In the genomic region with DNA sequence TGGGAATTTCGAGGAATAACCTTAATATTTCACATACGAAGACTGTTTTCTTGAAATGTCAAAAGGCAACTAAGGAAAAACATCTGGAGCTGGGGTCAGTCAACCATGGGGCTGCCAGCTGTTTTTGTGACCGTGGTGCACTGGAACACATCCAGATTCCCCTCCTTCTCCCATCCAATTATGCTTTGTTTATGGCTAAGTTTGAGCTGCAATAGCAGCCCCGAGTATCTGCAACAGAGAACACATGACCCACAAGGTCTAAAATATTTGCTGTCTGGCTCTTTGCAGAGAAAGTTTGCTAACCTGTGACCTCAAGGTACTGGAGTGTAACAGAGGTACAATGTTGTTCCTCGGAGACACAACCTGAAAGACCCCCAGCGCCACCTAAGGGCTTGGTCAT, we compare ENCODE assay signal across 14 mouse cellular contexts.
DNase-seq lines count a peak whose midpoint lies in the region; ATAC-seq and TF ChIP-seq lines count a peak whose summit lies in the region.
"Had no signal": no experiment of that assay in that cellular context is flagged by ENCODE, and none has a peak within 500 bp of the region (broad histone marks: within the 10 kb centered on the region; RNA-seq: fewer than 3 reads in every experiment).

No protein-coding gene starts in this region.

- TF ChIP-seq RAD21 in CH12.LX (IDR thresholded peaks at IDR 0.05; ENCODE audit: low read depth, low read length), result peak; percentile 35

- H3K9me3 ChIP-seq in intestine, embryonic 14.5 days (ENCODE audit: control insufficient read depth, low read length), result no peaks in the 10 kb centered on the region
- H3K9me3 ChIP-seq in intestine, embryonic 16.5 days (ENCODE audit: control insufficient read depth, low read length), result no peaks in the 10 kb centered on the region
- H3K9me3 ChIP-seq in CH12.LX (replicated peaks; ENCODE audit: low read length), result no peaks in the 10 kb centered on the region
- no peaks in the 10 kb centered on the region for H3K9me3 ChIP-seq in embryonic facial prominence, embryonic 14.5 days (ENCODE audit: control insufficient read depth, low read length)
- no peaks in the 10 kb centered on the region for H3K9me3 ChIP-seq in lung, postnatal 0 days (ENCODE audit: low read length)
- H3K9me3 ChIP-seq in midbrain, embryonic 13.5 days, result no peaks in the 10 kb centered on the region
- H3K9me3 ChIP-seq: heart, embryonic 10.5 days; hindbrain, embryonic 12.5 days; liver, embryonic 13.5 days; midbrain, embryonic 12.5 days had no signal

- H3K79me2 ChIP-seq in CH12.LX (replicated peaks; ENCODE audit: control insufficient read depth, extremely low read depth, insufficient read depth, poor library complexity, severe bottlenecking), result no peaks in the 10 kb centered on the region

- H3K27ac ChIP-seq in intestine, embryonic 14.5 days (ENCODE audit: low read depth), result peak overlapping the region; percentile 18; the same call in 1 of the 2 replicates
- H3K27ac ChIP-seq in intestine, embryonic 16.5 days (ENCODE audit: low read length), result no peak overlapping the region
- no peak overlapping the region for H3K27ac ChIP-seq in CH12.LX (ENCODE audit: insufficient read depth, low read depth)
- no peak overlapping the region for H3K27ac ChIP-seq in embryonic facial prominence, embryonic 14.5 days (replicated peaks; ENCODE audit: low read depth, low read length)
- no peak overlapping the region for H3K27ac ChIP-seq in lung, postnatal 0 days (ENCODE audit: low read length)
- no peak overlapping the region for H3K27ac ChIP-seq in midbrain, embryonic 13.5 days
- H3K27ac ChIP-seq: heart, embryonic 10.5 days; hindbrain, embryonic 12.5 days; liver, embryonic 13.5 days; midbrain, embryonic 12.5 days had no signal

- WGBS in intestine, embryonic 14.5 days, result 25% methylated on average over 6 of the region's 6 CpGs
- 47% methylated on average over 6 of the region's 6 CpGs for WGBS in intestine, embryonic 16.5 days
- WGBS in embryonic facial prominence, embryonic 14.5 days, result 32% methylated on average over 6 of the region's 6 CpGs
- WGBS in lung, postnatal 0 days, result 51% methylated on average over 6 of the region's 6 CpGs
- WGBS in midbrain, embryonic 13.5 days, result 60% methylated on average over 6 of the region's 6 CpGs

- no peak overlapping the region for H3K4me3 ChIP-seq in intestine, embryonic 14.5 days (ENCODE audit: low read depth, low read length)
- H3K4me3 ChIP-seq in intestine, embryonic 16.5 days (ENCODE audit: low read length), result no peak overlapping the region
- H3K4me3 ChIP-seq in CH12.LX (replicated peaks in 1 of 3; ENCODE audit: low read depth in 2 of 3, low read length in 2 of 3, poor library complexity in 1 of 3), result no peak overlapping the region
- no peak overlapping the region for H3K4me3 ChIP-seq in embryonic facial prominence, embryonic 14.5 days (ENCODE audit: low read depth, low read length)
- no peak overlapping the region for H3K4me3 ChIP-seq in lung, postnatal 0 days (ENCODE audit: low read depth, low read length)
- no peak overlapping the region for H3K4me3 ChIP-seq in midbrain, embryonic 13.5 days (replicated peaks)
- H3K4me3 ChIP-seq: heart, embryonic 10.5 days; hindbrain, embryonic 12.5 days; liver, embryonic 13.5 days; midbrain, embryonic 12.5 days had no signal

- no peak for ATAC-seq in intestine, embryonic 14.5 days (replicated peaks; ENCODE audit: low FRiP score, low TSS enrichment, low read depth)
- no peak for ATAC-seq in intestine, embryonic 16.5 days
- ATAC-seq in embryonic facial prominence, embryonic 14.5 days (ENCODE audit: low read depth), result no peak
- ATAC-seq in lung, postnatal 0 days, result peak; percentile 60
- no peak for ATAC-seq in midbrain, embryonic 13.5 days

- no peak for TF ChIP-seq EP300 in CH12.LX (IDR thresholded peaks at IDR 0.05; ENCODE audit: low read length)
- no peak for TF ChIP-seq EP300 in lung, postnatal 0 days (IDR thresholded peaks at IDR 0.05)

- H3K4me2 ChIP-seq in intestine, embryonic 14.5 days (ENCODE audit: low read length), result no peak overlapping the region
- H3K4me2 ChIP-seq in intestine, embryonic 16.5 days (ENCODE audit: low read depth, low read length), result no peak overlapping the region
- no peak overlapping the region for H3K4me2 ChIP-seq in CH12.LX (ENCODE audit: insufficient read depth, low read depth, poor library complexity, severe bottlenecking)
- H3K4me2 ChIP-seq in embryonic facial prominence, embryonic 14.5 days (ENCODE audit: low read depth, low read length), result no peak overlapping the region
- no peak overlapping the region for H3K4me2 ChIP-seq in lung, postnatal 0 days (replicated peaks; ENCODE audit: low read depth, low read length)
- no peak overlapping the region for H3K4me2 ChIP-seq in midbrain, embryonic 13.5 days (replicated peaks)
- H3K4me2 ChIP-seq: hindbrain, embryonic 12.5 days; liver, embryonic 13.5 days; midbrain, embryonic 12.5 days had no signal

- DNase-seq in intestine, embryonic 14.5 days (ENCODE audit: low spot score), result peak; percentile 59
- DNase-seq in CH12.LX (ENCODE audit: extremely low read depth), result no peak
- DNase-seq in embryonic facial prominence, embryonic 14.5 days (ENCODE audit: low spot score), result peak; percentile 39
- DNase-seq in lung, postnatal 0 days (ENCODE audit: low spot score), result peak; percentile 72
- DNase-seq in cerebellum, adult 18-20 months, result no peak
- no peak for DNase-seq in frontal cortex, adult 2 months (ENCODE audit: extremely low spot score in 1 of 2, low spot score in 1 of 2)
- DNase-seq: adrenal gland, postnatal 14 days; liver, embryonic 13.5 days; right cerebral cortex, adult 18-20 months had no signal

- H3K27me3 ChIP-seq in intestine, embryonic 14.5 days (replicated peaks; ENCODE audit: control insufficient read depth, insufficient read depth, low read length), result no peaks in the 10 kb centered on the region
- no peaks in the 10 kb centered on the region for H3K27me3 ChIP-seq in intestine, embryonic 16.5 days (replicated peaks; ENCODE audit: control insufficient read depth, insufficient read depth, low read length)
- H3K27me3 ChIP-seq in CH12.LX (replicated peaks), result no peaks in the 10 kb centered on the region
- no peaks in the 10 kb centered on the region for H3K27me3 ChIP-seq in embryonic facial prominence, embryonic 14.5 days (replicated peaks; ENCODE audit: control insufficient read depth, insufficient read depth, low read length)
- H3K27me3 ChIP-seq in lung, postnatal 0 days (replicated peaks; ENCODE audit: insufficient read depth, low read length), result no peaks in the 10 kb centered on the region
- no peaks in the 10 kb centered on the region for H3K27me3 ChIP-seq in midbrain, embryonic 13.5 days
- H3K27me3 ChIP-seq: hindbrain, embryonic 12.5 days; liver, embryonic 13.5 days; midbrain, embryonic 12.5 days had no signal

- in situ Hi-C loops in CH12.LX (cut with MboI; ENCODE audit: low pct_ligation_motif_present, low pct_unique_long_range_greater_than_20kb, low sequenced_read_pairs), result no loop called here

- TF ChIP-seq POLR2A in CH12.LX (IDR thresholded peaks at IDR 0.05; ENCODE audit: low read depth, low read length), result no peak

- H3K36me3 ChIP-seq in intestine, embryonic 14.5 days (ENCODE audit: control insufficient read depth, insufficient read depth, low read length), result no peaks in the 10 kb centered on the region
- H3K36me3 ChIP-seq in intestine, embryonic 16.5 days (ENCODE audit: control insufficient read depth, insufficient read depth, low read length), result no peaks in the 10 kb centered on the region
- no peaks in the 10 kb centered on the region for H3K36me3 ChIP-seq in CH12.LX (replicated peaks in 1 of 2; ENCODE audit: control insufficient read depth in 1 of 2, insufficient read depth in 1 of 2, low read length in 1 of 2)
- no peaks in the 10 kb centered on the region for H3K36me3 ChIP-seq in embryonic facial prominence, embryonic 14.5 days (ENCODE audit: control insufficient read depth, insufficient read depth, low read length)
- H3K36me3 ChIP-seq in lung, postnatal 0 days (ENCODE audit: insufficient read depth, low read length), result no peaks in the 10 kb centered on the region
- no peaks in the 10 kb centered on the region for H3K36me3 ChIP-seq in midbrain, embryonic 13.5 days
- H3K36me3 ChIP-seq: heart, embryonic 10.5 days; hindbrain, embryonic 12.5 days; liver, embryonic 13.5 days; midbrain, embryonic 12.5 days had no signal

- H3K4me1 ChIP-seq in intestine, embryonic 14.5 days (replicated peaks; ENCODE audit: control insufficient read depth, insufficient read depth, low read length), result 0 out of 2 replicates have a peak, but pooled peaks cover 4% of the 10 kb centered on the region
- no peaks in the 10 kb centered on the region; the same call in 1 of the 2 replicates for H3K4me1 ChIP-seq in intestine, embryonic 16.5 days (ENCODE audit: control insufficient read depth, insufficient read depth, low read length)
- H3K4me1 ChIP-seq in CH12.LX (ENCODE audit: control insufficient read depth in 1 of 2, insufficient read depth in 2 of 2), result peaks cover 0 to 5% of the 10 kb centered on the region in 2 experiments; a peak in 1 of 4 replicates
- H3K4me1 ChIP-seq in embryonic facial prominence, embryonic 14.5 days (ENCODE audit: control insufficient read depth, insufficient read depth, low read length), result peaks cover 4% of the 10 kb centered on the region; the same call in 1 of the 2 replicates
- no peaks in the 10 kb centered on the region for H3K4me1 ChIP-seq in lung, postnatal 0 days (ENCODE audit: insufficient read depth, low read depth, low read length)
- no peaks in the 10 kb centered on the region for H3K4me1 ChIP-seq in midbrain, embryonic 13.5 days (replicated peaks)
- H3K4me1 ChIP-seq: hindbrain, embryonic 12.5 days; liver, embryonic 13.5 days; midbrain, embryonic 12.5 days had no signal

- dilution Hi-C loops in CH12.LX (cut with MboI; ENCODE audit: extremely low pct_ligation_motif_present, extremely low pct_unique_long_range_greater_than_20kb, low sequenced_read_pairs), result no loop called here

- peak in 1 of 2 experiments; percentile 31; a peak in 2 of 4 replicates for TF ChIP-seq CTCF in CH12.LX (conservative IDR thresholded peaks at IDR 0.05 in 1 of 2, IDR thresholded peaks at IDR 0.05 in 1 of 2; ENCODE audit: low read depth in 2 of 2, low read length in 2 of 2)
- no peak for TF ChIP-seq CTCF in lung, postnatal 0 days (IDR thresholded peaks at IDR 0.05)

- H3K9ac ChIP-seq in intestine, embryonic 14.5 days (ENCODE audit: low read length), result no peak overlapping the region
- no peak overlapping the region for H3K9ac ChIP-seq in intestine, embryonic 16.5 days (ENCODE audit: low read depth, low read length)
- H3K9ac ChIP-seq in CH12.LX (ENCODE audit: insufficient read depth, low read depth), result no peak overlapping the region
- no peak overlapping the region for H3K9ac ChIP-seq in embryonic facial prominence, embryonic 14.5 days (ENCODE audit: low read depth, low read length)
- H3K9ac ChIP-seq in lung, postnatal 0 days (replicated peaks; ENCODE audit: low read depth), result no peak overlapping the region
- H3K9ac ChIP-seq in midbrain, embryonic 13.5 days (replicated peaks), result no peak overlapping the region
- H3K9ac ChIP-seq: hindbrain, embryonic 12.5 days; liver, embryonic 13.5 days; midbrain, embryonic 12.5 days had no signal

TF ChIP-seq in CH12.LX, 34 proteins besides CTCF, POLR2A, EP300 and RAD21:
- no peak for TF ChIP-seq USF2 (conservative IDR thresholded peaks at IDR 0.05; ENCODE audit: low read depth, low read length)
- TF ChIP-seq SMC3 (IDR thresholded peaks at IDR 0.05; ENCODE audit: low read depth, low read length), result peak; percentile 14; the same call in 1 of the 2 replicates

Comparison
In these comparisons a context has a peak if more than half of its experiments do, and no peak if none do; other contexts are left out.
1. DNase-seq: peak in intestine, embryonic 14.5 days (single experiment), embryonic facial prominence, embryonic 14.5 days (single experiment) and lung, postnatal 0 days (single experiment); none in CH12.LX (single experiment), cerebellum, adult 18-20 months (0 of 2) and frontal cortex, adult 2 months (0 of 2).